In genomic region chrX:10716917-10717763, GRCm38 (mm10) we compare ENCODE assay signal across 7 mouse cellular contexts. TPM values are rescaled to one million over a fixed set of nuclear protein-coding genes. Genes with fewer than 3 reads are reported as not detected.
DNase-seq lines count a peak whose midpoint lies in the region; ATAC-seq and TF ChIP-seq lines count a peak whose summit lies in the region.

No protein-coding gene starts in this region.

- intact Hi-C loops in heart, adult 2 months (cut with DNase I), result loop anchor here (5.0 to 10.0 kb wide), 5 partner anchors 40 to 185 kb away; no protein-coding TSS in a partner anchor

- no peak for TF ChIP-seq CTCF in heart, adult 2 months (IDR thresholded peaks at IDR 0.05)
- no peak for TF ChIP-seq CTCF in spleen, adult 2 months (IDR thresholded peaks at IDR 0.05; ENCODE audit: extremely low read depth, insufficient read depth, insufficient read length, insufficient replicate concordance)

- 23% methylated on average over 50 of the region's 50 CpGs for WGBS in embryonic facial prominence, embryonic 12.5 days
- WGBS in heart, adult 2 months, result 16% methylated on average over 50 of the region's 50 CpGs
- 13% methylated on average over 49 of the region's 50 CpGs for WGBS in limb, embryonic 13.5 days
- 22% methylated on average over 49 of the region's 50 CpGs for WGBS in midbrain, embryonic 15.5 days
- WGBS in spleen, adult 2 months, result 21% methylated on average over 50 of the region's 50 CpGs

- H3K9ac ChIP-seq in embryonic facial prominence, embryonic 12.5 days, result peak overlapping the region; percentile 58
- peak overlapping the region; percentile 95 for H3K9ac ChIP-seq in heart, adult 2 months (ENCODE audit: low read depth, low read length)
- peak overlapping the region; percentile 68 for H3K9ac ChIP-seq in limb, embryonic 13.5 days
- peak overlapping the region; percentile 74 for H3K9ac ChIP-seq in midbrain, embryonic 15.5 days

- TF ChIP-seq EP300 in heart, adult 2 months (IDR thresholded peaks at IDR 0.05; ENCODE audit: insufficient read depth, low read depth, low read length), result peak; percentile 48; the same call in 1 of the 2 replicates

- peak; percentile 85 for ATAC-seq in embryonic facial prominence, embryonic 12.5 days (ENCODE audit: insufficient number of reproducible peaks, insufficient read depth, low FRiP score, low TSS enrichment)
- peak; percentile 73 for ATAC-seq in limb, embryonic 13.5 days (ENCODE audit: low FRiP score, low read depth)
- peak; percentile 91 for ATAC-seq in midbrain, embryonic 15.5 days (replicated peaks)

- no peaks in the 10 kb centered on the region for H3K36me3 ChIP-seq in embryonic facial prominence, embryonic 12.5 days
- H3K36me3 ChIP-seq in heart, adult 2 months (ENCODE audit: control insufficient read depth, insufficient read depth, low read length), result peaks cover 3% of the 10 kb centered on the region
- H3K36me3 ChIP-seq in limb, embryonic 13.5 days, result no peaks in the 10 kb centered on the region
- H3K36me3 ChIP-seq in midbrain, embryonic 15.5 days (replicated peaks), result no peaks in the 10 kb centered on the region
- H3K36me3 ChIP-seq in spleen, adult 2 months (ENCODE audit: control insufficient read depth, insufficient read depth, low read length), result no peaks in the 10 kb centered on the region

- no peaks in the 10 kb centered on the region; the same call in 1 of the 2 replicates for H3K27me3 ChIP-seq in embryonic facial prominence, embryonic 12.5 days
- H3K27me3 ChIP-seq in heart, adult 2 months (ENCODE audit: control insufficient read depth, insufficient read depth, low read length), result no peaks in the 10 kb centered on the region
- H3K27me3 ChIP-seq in limb, embryonic 13.5 days, result peaks cover 4% of the 10 kb centered on the region; the same call in 1 of the 2 replicates
- H3K27me3 ChIP-seq in midbrain, embryonic 15.5 days (replicated peaks), result no peaks in the 10 kb centered on the region
- H3K27me3 ChIP-seq in spleen, adult 2 months (ENCODE audit: control insufficient read depth, insufficient read depth, low read length), result no peaks in the 10 kb centered on the region

- peak overlapping the region; percentile 60 for H3K4me2 ChIP-seq in embryonic facial prominence, embryonic 12.5 days (replicated peaks)
- peak overlapping the region; percentile 75 for H3K4me2 ChIP-seq in limb, embryonic 13.5 days (replicated peaks)
- peak overlapping the region; percentile 61 for H3K4me2 ChIP-seq in midbrain, embryonic 15.5 days

- no peaks in the 10 kb centered on the region for H3K4me1 ChIP-seq in embryonic facial prominence, embryonic 12.5 days
- H3K4me1 ChIP-seq in heart, adult 2 months (ENCODE audit: control insufficient read depth, insufficient read depth, low read length), result peaks cover 5% of the 10 kb centered on the region
- peaks cover 12% of the 10 kb centered on the region for H3K4me1 ChIP-seq in limb, embryonic 13.5 days
- no peaks in the 10 kb centered on the region; the same call in 1 of the 2 replicates for H3K4me1 ChIP-seq in midbrain, embryonic 15.5 days
- H3K4me1 ChIP-seq in spleen, adult 2 months (ENCODE audit: control insufficient read depth, insufficient read depth, insufficient read length), result no peaks in the 10 kb centered on the region; the same call in 1 of the 2 replicates

- H3K9me3 ChIP-seq in embryonic facial prominence, embryonic 12.5 days, result no peaks in the 10 kb centered on the region
- H3K9me3 ChIP-seq in limb, embryonic 13.5 days, result no peaks in the 10 kb centered on the region
- H3K9me3 ChIP-seq in midbrain, embryonic 15.5 days, result no peaks in the 10 kb centered on the region

- peak; percentile 83 for TF ChIP-seq POLR2A in heart, adult 2 months (IDR thresholded peaks at IDR 0.05; ENCODE audit: insufficient read depth, low read depth, low read length)
- peak; percentile 24; the same call in 1 of the 2 replicates for TF ChIP-seq POLR2A in spleen, adult 2 months (IDR thresholded peaks at IDR 0.05; ENCODE audit: low read depth, low read length)

- H3K27ac ChIP-seq in embryonic facial prominence, embryonic 12.5 days, result 0 out of 2 replicates have a peak overlapping the region, but pooled peaks have one; percentile 57
- peak overlapping the region; percentile 88 for H3K27ac ChIP-seq in heart, adult 2 months
- H3K27ac ChIP-seq in limb, embryonic 13.5 days, result peak overlapping the region; percentile 15; the same call in 1 of the 2 replicates
- peak overlapping the region; percentile 87 for H3K27ac ChIP-seq in midbrain, embryonic 15.5 days
- peak overlapping the region; percentile 85 for H3K27ac ChIP-seq in spleen, adult 2 months (ENCODE audit: insufficient read depth, low read length)

- no peaks in the 10 kb centered on the region for H3K79me2 ChIP-seq in heart, adult 2 months (replicated peaks; ENCODE audit: control insufficient read depth, insufficient read depth, low read length)

- peak overlapping the region; percentile 52 for H3K4me3 ChIP-seq in embryonic facial prominence, embryonic 12.5 days
- H3K4me3 ChIP-seq in heart, adult 2 months, result peak overlapping the region; percentile 57
- H3K4me3 ChIP-seq in limb, embryonic 13.5 days, result peak overlapping the region; percentile 54
- H3K4me3 ChIP-seq in midbrain, embryonic 15.5 days, result peak overlapping the region; percentile 56
- peak overlapping the region; percentile 85 for H3K4me3 ChIP-seq in spleen, adult 2 months (ENCODE audit: extremely low read depth, insufficient read depth, insufficient read length)

- peak; percentile 94 for DNase-seq in adrenal gland, postnatal 14 days
- DNase-seq in heart, adult 2 months, result peak; percentile 91 to 94
- DNase-seq in kidney, adult 8-10 months, result peak; percentile 90 to 91
- peak; percentile 53 to 82 for DNase-seq in spleen, adult 2 months (ENCODE audit: low read depth in 1 of 2, low spot score in 2 of 2)

RNA-seq across cellular contexts. Expression of gene Mid1ip1, which starts 2.3 kb away (rescaled TPM):
- 63.9 and 64.5 TPM in 2 replicates for total RNA-seq in adrenal gland, postnatal 14 days (2021)
- polyA plus RNA-seq in embryonic facial prominence, embryonic 12.5 days (2016; fragmentation: Nextera tagmentation; extraction: Ambion mirVana), result 29.7 and 31.7 TPM in 2 replicates
- total RNA-seq in heart, adult 2 months (2021), result 100 to 1,000 TPM in 1 of 2 experiments, 10 to 100 TPM in 1; 63.3 to 214 TPM
- 61.3 and 70.6 TPM in 2 replicates for polyA plus RNA-seq in heart, adult 2 months (2012; rRNA removed)
- polyA plus RNA-seq in limb, embryonic 13.5 days (2015; fragmentation: Nextera tagmentation; extraction: Ambion mirVana), result 24.2 and 26.7 TPM in 2 replicates
- 95.7 and 97.6 TPM in 2 replicates for polyA plus RNA-seq in midbrain, embryonic 15.5 days (2015; fragmentation: Nextera tagmentation; extraction: Ambion mirVana)
- 16.2 and 18.3 TPM in 2 replicates for polyA plus RNA-seq in spleen, adult 2 months (2012; rRNA removed)

Comparison
In these comparisons a context has a peak if more than half of its experiments do, and no peak if none do; other contexts are left out.
1. Peak in every context shown above with its lines: DNase-seq, ATAC-seq, H3K4me3 ChIP-seq and H3K27ac ChIP-seq.
2. H3K27ac ChIP-seq: peak in every context shown above with its lines; median percentile 88 in heart, adult 2 months; 87 in midbrain, embryonic 15.5 days; 85 in spleen, adult 2 months; 57 in embryonic facial prominence, embryonic 12.5 days; 15 in limb, embryonic 13.5 days.